Mouse (Mus musculus) 3134 (cell line): ENCODE measurements at regions not wholly inside any gene's neighbourhood (a gene's known extent, or its start where the extent isn't known, plus 50 kb on each side); places are given as distances from the start of the nearest gene placed in this dataset.
A peak's percentile ranks its signal among the peaks of the same experiment; 100 is the strongest.

Experiments used
- DNase-seq: peaks from one replicate; pipeline ENCODE4 v3.0.0-alpha.2; 2011; ENCODE audit warnings: low spot score; ENCODE audit not compliant: insufficient read length; ENCODE audit errors: extremely low read depth

- no peak for DNase-seq
Observed at GRCm38 (mm10) chr16:54120356-54120755, 1177.4 kb downstream of the Zpld1 start.

- no peak for DNase-seq
Observed at GRCm38 (mm10) chr16:54098696-54099095, 1199.1 kb downstream of the Zpld1 start.

GRCm38 (mm10) chr16:54092206-54092605, 1205.6 kb downstream of the Zpld1 start:
- DNase-seq, result no peak

- no peak for DNase-seq
Observed at GRCm38 (mm10) chr16:54091061-54091765, 1206.6 kb downstream of the Zpld1 start.

GRCm38 (mm10) chr16:54080518-54080917, 1217.3 kb downstream of the Zpld1 start:
- no peak for DNase-seq

GRCm38 (mm10) chr16:54047836-54048235, 1250.0 kb downstream of the Zpld1 start:
- no peak for DNase-seq

GRCm38 (mm10) chr16:54041973-54042372, 1255.8 kb downstream of the Zpld1 start:
- peak; percentile 28 for DNase-seq

GRCm38 (mm10) chr16:54016319-54016718, 1281.5 kb downstream of the Zpld1 start:
- DNase-seq, result no peak

GRCm38 (mm10) chr16:53973711-53974110, 1324.1 kb downstream of the Zpld1 start:
- DNase-seq, result no peak

GRCm38 (mm10) chr16:53956646-53957045, 1341.1 kb downstream of the Zpld1 start:
- DNase-seq, result no peak

GRCm38 (mm10) chr16:53945303-53945702, 1352.5 kb downstream of the Zpld1 start:
- no peak for DNase-seq

GRCm38 (mm10) chr16:53915794-53916193, 1382.0 kb downstream of the Zpld1 start:
- DNase-seq, result no peak

GRCm38 (mm10) chr16:53907125-53907524, 1390.7 kb downstream of the Zpld1 start:
- no peak for DNase-seq

- no peak for DNase-seq
Observed at GRCm38 (mm10) chr16:53903795-53904194, 1394.0 kb downstream of the Zpld1 start.

GRCm38 (mm10) chr16:53867342-53867741, 1413.5 kb upstream of the Alcam start:
- no peak for DNase-seq

- no peak for DNase-seq
Observed at GRCm38 (mm10) chr16:53840678-53841077, 1386.8 kb upstream of the Alcam start.
